Mouse (Mus musculus) neural tube, embryonic 14.5 days (tissue): ENCODE measurements at regions not wholly inside any gene's neighbourhood (a gene's known extent, or its start where the extent isn't known, plus 50 kb on each side); places are given as distances from the start of the nearest gene placed in this dataset.

Source experiments
- ATAC-seq: fragments of 200-750 bp; cut with Nextera tagmentation; 2 replicates; pipeline ENCODE4 v1.8.0; 2017; ENCODE audit warnings: low read depth, mild to moderate bottlenecking, moderate TSS enrichment, moderate library complexity
- H3K27ac ChIP-seq: fragments of 300-500 bp; sonication (generic); 2 replicates; pipeline ENCODE4 v1.5.1; 2014; ENCODE audit warnings: low read depth, mild to moderate bottlenecking, control low read depth, low read length, moderate library complexity, mixed read lengths
- H3K27me3 ChIP-seq: fragments of 300-500 bp; sonication (generic); 2 replicates; pipeline ENCODE4 v1.6.1; 2014; ENCODE audit warnings: low read length; ENCODE audit not compliant: control insufficient read depth, insufficient read depth
- H3K36me3 ChIP-seq: fragments of 300-500 bp; sonication (generic); 2 replicates; pipeline ENCODE4 v1.6.1; 2014; ENCODE audit warnings: low read length, mixed read lengths; ENCODE audit not compliant: control insufficient read depth, insufficient read depth
- H3K4me1 ChIP-seq: fragments of 300-500 bp; sonication (generic); 2 replicates; pipeline ENCODE4 v1.6.1; 2014; ENCODE audit warnings: low read length; ENCODE audit not compliant: control insufficient read depth, insufficient read depth
- H3K4me2 ChIP-seq: fragments of 300-500 bp; sonication (generic); 2 replicates; pipeline ENCODE4 v1.6.1; 2014; ENCODE audit warnings: mild to moderate bottlenecking, low read depth, low read length, control low read depth
- H3K4me3 ChIP-seq: fragments of 300-500 bp; sonication (generic); 2 replicates; pipeline ENCODE4 v1.5.1; 2014; ENCODE audit warnings: low read depth, low read length, control low read depth, mixed read lengths
- H3K9ac ChIP-seq: fragments of 300-500 bp; sonication (generic); replicated peaks from 2 replicates; pipeline ENCODE4 v1.6.1; 2014; ENCODE audit warnings: low read depth, mild to moderate bottlenecking, control low read depth, low read length, mixed read lengths
- H3K9me3 ChIP-seq: fragments of 300-500 bp; sonication (generic); 2 replicates; pipeline ENCODE4 v1.6.1; 2016; ENCODE audit warnings: low read length; ENCODE audit not compliant: control insufficient read depth
- WGBS: fragments of 180-500 bp; shearing (Covaris S2); extraction: QIAGEN DNeasy Blood & Tissue Kit; methylation state at CpG from one replicate; pipeline ENCODE4 v1.1.7; 2014; 5-methylcytosine and 5-hydroxymethylcytosine counted together

DNA sequence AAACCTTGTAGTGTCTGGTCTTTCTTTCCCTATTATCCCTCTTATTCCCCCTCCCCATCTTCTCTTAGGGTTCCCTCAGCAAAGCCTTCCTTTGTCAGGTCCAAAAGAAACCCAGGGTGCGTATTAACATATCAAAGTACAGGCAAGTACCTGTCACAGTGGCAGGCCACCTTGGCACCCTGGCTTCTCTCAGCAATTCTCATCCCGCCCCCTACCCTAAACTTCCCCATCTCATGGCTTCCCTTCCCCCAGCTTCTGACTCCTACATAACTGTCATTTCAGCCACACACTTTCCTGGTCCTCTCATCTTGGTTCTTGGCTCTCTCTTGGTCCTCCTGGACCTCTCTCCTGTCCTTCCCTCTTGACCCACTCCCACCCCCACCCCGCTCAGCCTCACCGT is 112.8 kb upstream of the Gdf10 start:
- H3K27me3 ChIP-seq = no peaks in the 10 kb centered on the region
- no peak overlapping the region for H3K9ac ChIP-seq
- H3K9me3 ChIP-seq = no peaks in the 10 kb centered on the region
- no peak overlapping the region for H3K4me2 ChIP-seq
- H3K4me1 ChIP-seq = no peaks in the 10 kb centered on the region; the same call in 1 of the 2 replicates
- no peaks in the 10 kb centered on the region for H3K36me3 ChIP-seq
- H3K27ac ChIP-seq = no peak overlapping the region
- WGBS = 77% methylated on average over 4 of the region's 4 CpGs
- ATAC-seq = no peak
- H3K4me3 ChIP-seq = no peak overlapping the region

DNA sequence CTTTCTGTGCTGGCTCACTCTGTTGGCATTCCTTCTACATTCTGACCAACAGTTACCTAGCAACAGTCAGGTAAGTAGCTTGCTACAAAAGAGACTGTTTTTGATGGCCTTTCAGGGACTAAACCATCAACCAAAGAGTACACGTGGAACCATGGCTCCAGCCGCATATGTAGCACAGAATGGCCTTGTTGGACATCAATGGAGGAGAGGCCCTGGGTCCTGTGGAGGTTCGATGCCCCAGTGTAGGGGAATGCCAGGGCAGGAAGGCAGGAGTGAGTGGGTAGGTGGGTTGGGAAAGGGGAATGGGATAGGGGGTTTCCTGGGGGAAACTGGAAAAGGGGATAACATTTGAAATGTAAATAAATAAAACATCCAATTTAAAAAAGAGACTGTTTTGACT is 112.1 kb upstream of the Gdf10 start:
- H3K9me3 ChIP-seq = no peaks in the 10 kb centered on the region
- no peaks in the 10 kb centered on the region for H3K27me3 ChIP-seq
- WGBS = 64% methylated on average over 3 of the region's 3 CpGs
- no peak for ATAC-seq
- H3K27ac ChIP-seq = no peak overlapping the region
- no peak overlapping the region for H3K9ac ChIP-seq
- no peaks in the 10 kb centered on the region; the same call in 1 of the 2 replicates for H3K4me1 ChIP-seq
- H3K4me2 ChIP-seq = no peak overlapping the region
- H3K4me3 ChIP-seq = no peak overlapping the region
- no peaks in the 10 kb centered on the region for H3K36me3 ChIP-seq

DNA sequence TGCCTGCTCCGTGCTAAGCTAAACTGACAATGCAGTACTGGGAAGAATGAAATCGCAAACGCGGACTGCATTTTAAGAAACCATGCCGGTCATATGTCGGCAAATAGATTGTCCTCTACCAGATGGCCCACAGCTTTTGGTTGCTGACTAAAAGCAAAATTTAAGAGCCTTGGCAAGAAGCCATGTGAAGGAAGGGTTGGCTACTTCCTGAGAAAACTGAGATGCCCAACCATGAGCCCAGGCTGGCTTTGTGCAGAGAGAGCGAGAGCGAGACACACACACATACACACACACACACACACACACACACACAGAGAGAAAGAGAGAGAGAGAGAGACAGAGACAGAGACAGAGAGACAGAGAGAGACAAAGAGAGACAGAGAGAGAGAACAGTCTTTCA is 111.1 kb upstream of the Gdf10 start:
- 61% methylated on average over 8 of the region's 8 CpGs for WGBS
- Histone ChIP-seq H3K9ac (no peak overlapping the region), H3K36me3 (no peaks in the 10 kb centered on the region), H3K4me3 (no peak overlapping the region), H3K4me1 (no peaks in the 10 kb centered on the region; the same call in 1 of the 2 replicates), H3K27ac (no peak overlapping the region), H3K9me3 (no peaks in the 10 kb centered on the region), H3K4me2 (no peak overlapping the region), H3K27me3 (no peaks in the 10 kb centered on the region)
- no peak for ATAC-seq

DNA sequence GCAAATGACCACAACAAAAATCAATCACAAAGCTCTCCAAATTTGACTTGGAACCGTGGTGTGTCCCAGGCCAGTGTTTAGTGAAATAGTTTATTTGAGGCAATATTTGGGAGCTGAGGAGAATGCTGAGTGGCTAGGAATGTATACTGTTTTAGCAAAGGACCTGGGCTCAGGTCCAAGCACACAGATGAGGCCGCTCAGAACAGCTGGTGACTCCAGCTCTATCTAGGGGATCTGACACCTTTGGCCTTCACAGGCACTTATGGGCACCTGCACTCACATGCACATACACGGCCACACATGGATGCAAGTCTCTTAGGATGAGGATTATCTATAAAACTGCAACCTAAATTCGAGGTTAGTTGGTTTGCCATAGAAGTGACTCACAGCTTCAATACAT is 110.6 kb upstream of the Gdf10 start:
- Histone ChIP-seq H3K27me3 (no peaks in the 10 kb centered on the region), H3K4me2 (no peak overlapping the region), H3K36me3 (no peaks in the 10 kb centered on the region), H3K4me3 (no peak overlapping the region), H3K27ac (no peak overlapping the region), H3K9ac (no peak overlapping the region), H3K9me3 (no peaks in the 10 kb centered on the region), H3K4me1 (no peaks in the 10 kb centered on the region; the same call in 1 of the 2 replicates)
- ATAC-seq = no peak
- WGBS = 72% methylated on average over 4 of the region's 4 CpGs

DNA sequence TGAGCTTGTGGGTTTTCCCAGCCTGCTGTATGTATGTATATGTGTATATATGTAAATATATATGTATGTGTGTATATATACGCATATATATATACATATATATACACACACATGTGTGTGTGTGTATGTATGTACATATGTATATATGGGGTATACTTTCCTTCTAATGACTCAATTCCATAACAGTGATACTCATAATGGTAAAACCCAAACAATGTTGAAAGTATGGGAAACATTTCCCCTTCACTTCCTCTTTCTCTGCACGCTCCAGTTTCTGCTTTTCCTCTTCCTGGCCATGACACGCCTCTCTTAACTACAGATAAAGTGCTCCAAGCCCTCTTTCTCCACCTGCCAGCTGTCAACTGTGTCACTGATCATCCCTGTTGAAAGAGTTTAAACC is 110.1 kb upstream of the Gdf10 start:
- H3K27me3 ChIP-seq = no peaks in the 10 kb centered on the region
- no peak overlapping the region for H3K4me3 ChIP-seq
- ATAC-seq = no peak
- no peaks in the 10 kb centered on the region for H3K9me3 ChIP-seq
- H3K36me3 ChIP-seq = no peaks in the 10 kb centered on the region
- 91% methylated on average over 3 of the region's 3 CpGs for WGBS
- no peak overlapping the region for H3K27ac ChIP-seq
- no peak overlapping the region for H3K9ac ChIP-seq
- H3K4me2 ChIP-seq = no peak overlapping the region
- H3K4me1 ChIP-seq = no peaks in the 10 kb centered on the region; the same call in 1 of the 2 replicates

DNA sequence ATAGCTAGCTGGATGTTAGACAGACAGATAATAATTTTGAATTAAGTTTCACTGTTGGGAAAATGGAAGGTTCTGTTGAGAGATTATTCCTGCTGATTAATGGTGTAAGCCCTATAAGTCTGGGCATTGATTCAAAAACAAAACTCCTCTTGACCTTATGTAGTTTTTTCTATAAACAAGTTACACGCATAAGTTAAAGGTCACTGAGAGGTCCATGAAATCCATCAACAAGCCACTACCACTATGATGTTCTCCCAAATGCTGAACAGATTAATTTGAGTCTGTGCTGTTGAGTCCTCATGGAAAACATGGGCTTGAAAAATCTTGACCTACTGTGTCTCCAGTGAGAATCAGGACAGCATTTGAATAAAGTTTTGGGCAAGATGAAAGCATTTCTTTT is 109.3 kb upstream of the Gdf10 start:
- Histone ChIP-seq H3K27me3 (no peaks in the 10 kb centered on the region), H3K9me3 (no peaks in the 10 kb centered on the region), H3K4me1 (no peaks in the 10 kb centered on the region; the same call in 1 of the 2 replicates), H3K4me2 (no peak overlapping the region), H3K27ac (no peak overlapping the region), H3K36me3 (no peaks in the 10 kb centered on the region), H3K4me3 (no peak overlapping the region), H3K9ac (no peak overlapping the region)
- no peak for ATAC-seq
- WGBS = 98% methylated on average over 1 of the region's 1 CpGs

DNA sequence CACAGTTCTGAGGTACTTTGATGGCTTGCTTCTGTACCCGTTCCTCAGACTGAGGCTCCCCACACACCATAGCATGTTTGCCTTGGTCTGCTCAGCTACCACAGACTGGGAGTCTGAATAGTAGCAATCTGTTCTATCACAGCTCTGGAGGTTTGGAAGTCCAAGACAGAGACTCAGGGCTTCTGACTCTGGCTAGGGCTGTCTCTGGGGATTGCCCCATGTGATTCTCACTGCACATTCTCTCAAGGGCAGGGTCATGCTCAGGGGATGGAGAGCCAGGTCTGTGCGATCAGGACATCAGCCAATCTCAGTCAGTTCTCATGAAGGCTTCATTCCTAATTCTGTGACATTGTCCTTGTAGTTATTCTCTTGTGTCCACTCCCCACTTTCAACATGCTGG is 108.8 kb upstream of the Gdf10 start:
- no peak overlapping the region for H3K9ac ChIP-seq
- no peak for ATAC-seq
- no peak overlapping the region for H3K27ac ChIP-seq
- H3K36me3 ChIP-seq = no peaks in the 10 kb centered on the region
- 80% methylated on average over 2 of the region's 2 CpGs for WGBS
- no peak overlapping the region for H3K4me3 ChIP-seq
- no peak overlapping the region for H3K4me2 ChIP-seq
- H3K4me1 ChIP-seq = no peaks in the 10 kb centered on the region; the same call in 1 of the 2 replicates
- H3K27me3 ChIP-seq = no peaks in the 10 kb centered on the region
- H3K9me3 ChIP-seq = no peaks in the 10 kb centered on the region

DNA sequence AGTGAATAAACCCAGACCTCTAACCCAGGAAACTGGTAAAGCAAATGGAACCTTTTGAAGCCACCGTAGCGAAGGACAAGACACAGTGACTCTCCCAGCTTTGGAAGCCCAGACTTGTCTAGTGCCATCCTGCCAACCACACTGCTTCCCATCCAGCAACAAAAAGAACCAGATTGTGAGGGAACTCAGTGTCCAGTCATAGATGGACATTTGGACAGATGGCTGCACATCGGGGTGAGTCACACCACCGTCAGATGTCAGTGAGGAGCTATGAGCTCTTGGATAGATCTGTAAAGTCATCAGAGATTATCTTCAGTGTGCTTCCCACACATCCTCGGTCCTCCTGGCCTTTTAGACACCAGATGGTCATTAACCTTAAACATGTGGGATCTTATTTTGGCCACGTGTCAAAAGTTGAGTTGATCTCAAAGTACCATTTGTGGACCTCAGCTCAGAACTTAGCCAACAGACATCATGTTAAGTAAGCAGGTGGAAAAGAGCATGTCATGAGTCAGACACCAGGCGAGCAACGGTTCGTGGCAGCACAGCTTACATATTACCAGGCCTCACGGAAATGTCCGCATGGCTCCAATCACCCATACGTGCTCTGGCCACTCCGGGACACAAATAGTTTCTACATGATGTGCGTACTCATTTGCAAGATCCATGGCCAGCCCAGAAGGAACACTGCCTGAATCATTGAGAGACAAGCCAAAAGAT is 102.7 kb upstream of the Gdf10 start:
- Histone ChIP-seq H3K27ac (no peak overlapping the region), H3K9ac (no peak overlapping the region), H3K4me3 (no peak overlapping the region), H3K27me3 (no peaks in the 10 kb centered on the region), H3K4me1 (no peaks in the 10 kb centered on the region), H3K9me3 (no peaks in the 10 kb centered on the region), H3K36me3 (no peaks in the 10 kb centered on the region), H3K4me2 (no peak overlapping the region)
- ATAC-seq = no peak
- 92% methylated on average over 14 of the region's 14 CpGs for WGBS

DNA sequence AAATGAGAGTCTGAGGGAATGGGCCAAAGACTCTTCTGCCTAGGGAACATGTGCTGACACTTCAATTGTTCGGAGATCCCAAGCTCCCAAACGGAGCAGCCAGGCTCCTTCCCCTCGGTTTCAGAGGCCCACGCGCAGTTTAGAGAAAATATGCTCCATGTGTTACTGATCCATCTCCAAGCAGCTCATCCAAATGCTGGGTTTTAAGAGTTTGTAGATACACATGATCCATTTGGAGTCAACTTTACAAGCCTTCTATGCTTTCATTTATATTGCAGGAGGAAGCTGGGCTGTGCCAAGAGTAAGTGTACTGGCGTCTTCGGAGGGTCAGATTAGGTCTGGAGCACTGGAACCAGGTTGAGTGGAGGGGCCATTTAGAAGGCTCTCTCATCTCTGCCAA is 102.0 kb upstream of the Gdf10 start:
- ATAC-seq = no peak
- 89% methylated on average over 7 of the region's 7 CpGs for WGBS
- Histone ChIP-seq H3K4me1 (no peaks in the 10 kb centered on the region), H3K9me3 (no peaks in the 10 kb centered on the region), H3K9ac (no peak overlapping the region), H3K27ac (no peak overlapping the region), H3K4me3 (no peak overlapping the region), H3K27me3 (no peaks in the 10 kb centered on the region), H3K4me2 (no peak overlapping the region), H3K36me3 (no peaks in the 10 kb centered on the region)
